Mouse (Mus musculus) midbrain, embryonic 15.5 days (tissue): ENCODE results near the gene Gm26897. TPM values are rescaled to one million over a fixed set of nuclear protein-coding genes. Genes with fewer than 3 reads are reported as not detected.

Experiments used
- ATAC-seq: fragments of 200-750 bp; cut with Nextera tagmentation; replicated peaks from 2 replicates; pipeline ENCODE4 v1.8.0; 2017; ENCODE audit warnings: moderate TSS enrichment
- H3K27ac ChIP-seq: fragments of 300-500 bp; sonication (generic); 2 replicates; pipeline ENCODE4 v1.5.1; 2015; ENCODE audit warnings: mild to moderate bottlenecking, inconsistent platforms
- H3K27me3 ChIP-seq: fragments of 300-500 bp; sonication (generic); replicated peaks from 2 replicates; pipeline ENCODE4 v1.6.1; 2015; ENCODE audit warnings: inconsistent platforms
- H3K36me3 ChIP-seq: fragments of 300-500 bp; sonication (generic); replicated peaks from 2 replicates; pipeline ENCODE4 v1.6.1; 2015; ENCODE audit warnings: inconsistent platforms
- H3K4me1 ChIP-seq: fragments of 300-500 bp; sonication (generic); 2 replicates; pipeline ENCODE4 v1.6.1; 2015; ENCODE audit warnings: inconsistent platforms
- H3K4me2 ChIP-seq: fragments of 300-500 bp; sonication (generic); 2 replicates; pipeline ENCODE4 v1.6.1; 2015; ENCODE audit warnings: inconsistent platforms, mild to moderate bottlenecking, moderate library complexity
- H3K4me3 ChIP-seq: fragments of 300-500 bp; sonication (generic); 2 replicates; pipeline ENCODE4 v1.5.1; 2015; ENCODE audit warnings: mild to moderate bottlenecking, inconsistent platforms
- H3K9ac ChIP-seq: fragments of 300-500 bp; sonication (generic); 2 replicates; pipeline ENCODE4 v1.6.1; 2015; ENCODE audit warnings: mild to moderate bottlenecking, inconsistent platforms
- H3K9me3 ChIP-seq: fragments of 300-500 bp; sonication (generic); 2 replicates; pipeline ENCODE4 v1.6.1; 2016; ENCODE audit warnings: inconsistent platforms
- WGBS: fragments of 180-500 bp; shearing (Covaris S2); methylation state at CpG from one replicate; pipeline ENCODE4 v1.1.7; 2015; ENCODE audit warnings: mixed read lengths; 5-methylcytosine and 5-hydroxymethylcytosine counted together
- polyA plus RNA-seq: library from polyadenylated mRNA; unstranded; fragments of >200 nt; fragmentation: Nextera tagmentation; extraction: Ambion mirVana; gene quantifications from 2 replicates; pipeline ENCODE4 v1.2.1, GENCODE M21; 2015

Gm26897 gene
- polyA plus RNA-seq, 1 experiment from 2014 or later, result not detected

- peak overlapping the region; percentile 83 for H3K27ac ChIP-seq
- H3K4me3 ChIP-seq, result no peak overlapping the region
- H3K36me3 ChIP-seq, result no peaks in the 10 kb centered on the region
- H3K27me3 ChIP-seq, result no peaks in the 10 kb centered on the region
- ATAC-seq, result peak; percentile 50; the same call in 1 of the 2 replicates
- peak overlapping the region; percentile 15; the same call in 1 of the 2 replicates for H3K4me2 ChIP-seq
- H3K9me3 ChIP-seq, result no peaks in the 10 kb centered on the region
- WGBS, result 32% methylated on average over 22 of the region's 22 CpGs
- peaks cover 31% of the 10 kb centered on the region for H3K4me1 ChIP-seq
- peak overlapping the region; percentile 13; the same call in 1 of the 2 replicates for H3K9ac ChIP-seq
Observed at GRCm38 (mm10) chr5:111725195-111725920, 8.4 kb upstream of the Gm26897 start.

GRCm38 (mm10) chr5:111728411-111728810 lies 5.3 kb upstream of the Gm26897 start:
- no peak overlapping the region for H3K4me3 ChIP-seq
- no peaks in the 10 kb centered on the region for H3K9me3 ChIP-seq
- H3K4me1 ChIP-seq, result peaks cover 33% of the 10 kb centered on the region
- no peaks in the 10 kb centered on the region for H3K27me3 ChIP-seq
- H3K27ac ChIP-seq, result no peak overlapping the region
- no peak overlapping the region for H3K4me2 ChIP-seq
- H3K9ac ChIP-seq, result no peak overlapping the region
- H3K36me3 ChIP-seq, result no peaks in the 10 kb centered on the region
- 81% methylated on average over 4 of the region's 4 CpGs for WGBS
- ATAC-seq, result no peak

- WGBS, result 15% methylated on average over 16 of the region's 16 CpGs
- Histone ChIP-seq H3K9ac (0 out of 2 replicates have a peak overlapping the region, but pooled peaks have one; percentile 19), H3K4me3 (no peak overlapping the region), H3K27ac (peak overlapping the region; percentile 65), H3K36me3 (no peaks in the 10 kb centered on the region), H3K27me3 (no peaks in the 10 kb centered on the region), H3K4me1 (peaks cover 14% of the 10 kb centered on the region), H3K9me3 (no peaks in the 10 kb centered on the region), H3K4me2 (no peak overlapping the region)
- ATAC-seq, result peak; percentile 70
Observed at GRCm38 (mm10) chr5:111730560-111731167, 3.1 kb upstream of the Gm26897 start.

- Histone ChIP-seq H3K36me3 (no peaks in the 10 kb centered on the region), H3K27ac (no peak overlapping the region), H3K9me3 (no peaks in the 10 kb centered on the region), H3K4me3 (no peak overlapping the region), H3K4me1 (peaks cover 11% of the 10 kb centered on the region), H3K4me2 (no peak overlapping the region), H3K9ac (no peak overlapping the region), H3K27me3 (no peaks in the 10 kb centered on the region)
- ATAC-seq, result no peak
- 85% methylated on average over 2 of the region's 2 CpGs for WGBS
Observed at GRCm38 (mm10) chr5:111732194-111732593, 1.5 kb upstream of the Gm26897 start.

GRCm38 (mm10) chr5:111739480-111739879 lies 5.8 kb downstream of the Gm26897 start:
- ATAC-seq, result no peak
- Histone ChIP-seq H3K4me2 (no peak overlapping the region), H3K9me3 (no peaks in the 10 kb centered on the region), H3K36me3 (no peaks in the 10 kb centered on the region), H3K27ac (no peak overlapping the region), H3K4me3 (no peak overlapping the region), H3K4me1 (peaks cover 33% of the 10 kb centered on the region), H3K9ac (no peak overlapping the region), H3K27me3 (no peaks in the 10 kb centered on the region)
- WGBS, result 74% methylated on average over 6 of the region's 6 CpGs

- H3K9ac ChIP-seq, result no peak overlapping the region; the same call in 1 of the 2 replicates
- H3K36me3 ChIP-seq, result no peaks in the 10 kb centered on the region
- 15% methylated on average over 16 of the region's 16 CpGs for WGBS
- no peaks in the 10 kb centered on the region for H3K27me3 ChIP-seq
- H3K4me1 ChIP-seq, result peaks cover 33% of the 10 kb centered on the region
- H3K4me2 ChIP-seq, result no peak overlapping the region
- no peak overlapping the region for H3K4me3 ChIP-seq
- peak; percentile 72 for ATAC-seq
- no peaks in the 10 kb centered on the region for H3K9me3 ChIP-seq
- peak overlapping the region; percentile 79 for H3K27ac ChIP-seq
Observed at GRCm38 (mm10) chr5:111740384-111741275, 6.9 kb downstream of the Gm26897 start.

- peak overlapping the region; percentile 19; the same call in 1 of the 2 replicates for H3K9ac ChIP-seq
- no peaks in the 10 kb centered on the region for H3K36me3 ChIP-seq
- no peaks in the 10 kb centered on the region for H3K9me3 ChIP-seq
- peak; percentile 40 for ATAC-seq
- peak overlapping the region; percentile 79 for H3K27ac ChIP-seq
- peak overlapping the region; percentile 15; the same call in 1 of the 2 replicates for H3K4me2 ChIP-seq
- 7% methylated on average over 11 of the region's 11 CpGs for WGBS
- H3K4me3 ChIP-seq, result no peak overlapping the region
- H3K27me3 ChIP-seq, result no peaks in the 10 kb centered on the region
- peaks cover 33% of the 10 kb centered on the region for H3K4me1 ChIP-seq
Observed at GRCm38 (mm10) chr5:111741352-111741751, 7.6 kb downstream of the Gm26897 start.

- peaks cover 33% of the 10 kb centered on the region for H3K4me1 ChIP-seq
- H3K27me3 ChIP-seq, result no peaks in the 10 kb centered on the region
- H3K9ac ChIP-seq, result no peak overlapping the region
- peak; percentile 74 for ATAC-seq
- WGBS, result 4% methylated on average over 13 of the region's 13 CpGs
- H3K9me3 ChIP-seq, result no peaks in the 10 kb centered on the region
- H3K27ac ChIP-seq, result peak overlapping the region; percentile 79
- H3K4me2 ChIP-seq, result peak overlapping the region; percentile 20; the same call in 1 of the 2 replicates
- no peak overlapping the region for H3K4me3 ChIP-seq
- H3K36me3 ChIP-seq, result no peaks in the 10 kb centered on the region
Observed at GRCm38 (mm10) chr5:111742290-111742898, 8.7 kb downstream of the Gm26897 start.

GRCm38 (mm10) chr5:111749599-111749998 lies 15.9 kb downstream of the Gm26897 start:
- peak overlapping the region; percentile 79 for H3K27ac ChIP-seq
- H3K4me3 ChIP-seq, result no peak overlapping the region
- no peak for ATAC-seq
- no peaks in the 10 kb centered on the region for H3K9me3 ChIP-seq
- H3K9ac ChIP-seq, result no peak overlapping the region
- H3K4me2 ChIP-seq, result no peak overlapping the region
- no peaks in the 10 kb centered on the region for H3K36me3 ChIP-seq
- no peaks in the 10 kb centered on the region for H3K27me3 ChIP-seq
- WGBS, result 81% methylated on average over 5 of the region's 5 CpGs
- H3K4me1 ChIP-seq, result peaks cover 36% of the 10 kb centered on the region

- no peak overlapping the region for H3K4me3 ChIP-seq
- H3K4me2 ChIP-seq, result no peak overlapping the region
- no peaks in the 10 kb centered on the region for H3K9me3 ChIP-seq
- ATAC-seq, result no peak
- 37% methylated on average over 13 of the region's 13 CpGs for WGBS
- H3K36me3 ChIP-seq, result no peaks in the 10 kb centered on the region
- H3K27me3 ChIP-seq, result no peaks in the 10 kb centered on the region
- peak overlapping the region; percentile 79 for H3K27ac ChIP-seq
- no peak overlapping the region for H3K9ac ChIP-seq
- H3K4me1 ChIP-seq, result peaks cover 40% of the 10 kb centered on the region
Observed at GRCm38 (mm10) chr5:111750092-111750491, 16.4 kb downstream of the Gm26897 start.

- Histone ChIP-seq H3K9me3 (no peaks in the 10 kb centered on the region), H3K27me3 (no peaks in the 10 kb centered on the region), H3K27ac (peak overlapping the region; percentile 78), H3K4me3 (no peak overlapping the region), H3K4me2 (peak overlapping the region; percentile 34), H3K4me1 (peaks cover 37% of the 10 kb centered on the region), H3K36me3 (no peaks in the 10 kb centered on the region), H3K9ac (no peak overlapping the region; the same call in 1 of the 2 replicates)
- peak; percentile 70 for ATAC-seq
- 21% methylated on average over 16 of the region's 16 CpGs for WGBS
Observed at GRCm38 (mm10) chr5:111754484-111755139, 20.9 kb downstream of the Gm26897 start.
